Mouse (Mus musculus) adrenal gland, postnatal 10 days (tissue): ENCODE measurements at regions not wholly inside any gene's neighbourhood (a gene's known extent, or its start where the extent isn't known, plus 50 kb on each side); places are given as distances from the start of the nearest gene placed in this dataset.
A peak's percentile ranks its signal among the peaks of the same experiment; 100 is the strongest.

Experiments used
- DNase-seq: peaks from one replicate; pipeline ENCODE4 v3.0.0; 2021; ENCODE audit warnings: mixed read lengths

DNA sequence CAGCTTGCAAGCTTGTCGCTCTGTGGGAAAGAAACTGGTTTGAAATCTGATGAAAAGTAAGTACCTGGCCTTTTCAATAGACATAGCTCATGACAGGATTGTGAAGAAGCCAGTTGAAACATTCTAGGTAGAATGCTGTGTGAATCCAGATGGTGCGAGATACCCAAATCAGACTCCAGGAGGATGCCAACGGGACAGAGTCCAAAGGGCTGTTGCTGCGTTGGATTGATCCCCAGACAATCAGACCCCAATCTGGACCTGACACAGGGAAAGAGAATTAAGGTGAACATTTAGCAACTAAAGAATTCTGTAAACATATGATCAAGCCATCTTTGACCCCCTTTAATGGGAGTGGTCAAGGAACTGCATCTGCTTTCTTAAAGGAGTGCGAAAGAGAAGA is 296.6 kb upstream of the Gm15217 start:
- no peak for DNase-seq

DNA sequence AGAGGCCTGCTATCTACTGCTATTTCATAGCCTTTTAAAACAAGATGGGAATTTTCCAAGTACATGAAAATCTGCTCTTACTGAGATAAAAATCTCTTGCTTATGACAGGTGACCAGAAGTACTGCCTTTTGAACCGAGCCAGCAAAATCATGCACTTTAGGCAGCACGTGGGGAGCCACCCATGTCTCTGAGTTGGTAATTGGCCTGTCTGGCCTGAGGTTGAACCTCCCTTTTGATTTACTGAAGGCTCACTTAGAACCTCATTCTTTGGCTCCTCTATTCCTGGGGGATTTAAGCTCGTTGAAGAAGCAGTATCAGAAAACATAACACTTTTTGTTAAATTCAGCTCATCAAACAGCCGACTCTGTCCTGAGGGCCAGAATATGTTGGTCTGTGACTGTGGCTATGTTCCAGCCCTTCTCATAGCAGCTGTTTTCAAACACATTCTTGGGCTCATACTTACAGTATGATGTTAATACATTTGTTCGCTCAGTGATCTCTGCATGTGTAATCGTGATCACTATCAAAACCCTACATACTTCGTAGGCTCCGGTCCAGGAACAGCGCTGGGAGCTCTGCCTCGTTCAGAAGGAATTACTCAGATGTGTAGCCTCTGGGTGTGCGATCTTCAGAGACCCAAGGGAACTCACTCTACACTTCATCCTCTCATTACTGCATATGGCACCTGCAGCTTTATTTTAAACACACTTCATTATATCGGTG is 290.1 kb upstream of the Gm15217 start:
- DNase-seq = no peak

DNA sequence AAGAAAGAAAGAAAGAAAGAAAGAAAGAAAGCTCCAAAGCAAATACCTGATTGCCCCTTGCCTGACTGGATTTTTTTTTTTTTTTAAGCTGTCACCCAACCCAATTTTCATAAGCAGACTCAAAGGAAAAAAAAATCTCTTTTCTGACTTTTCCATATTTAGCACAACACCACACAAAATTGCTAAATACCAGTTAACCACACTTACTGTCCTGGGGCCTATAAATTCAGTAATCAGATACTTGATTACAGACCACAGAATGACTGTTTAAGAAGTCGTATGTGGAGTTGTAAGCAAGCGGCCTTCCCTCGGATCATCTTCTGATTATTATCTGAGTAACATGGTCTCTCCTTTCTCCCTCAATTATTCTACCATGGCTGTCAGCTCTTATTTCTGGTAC is 263.3 kb upstream of the Gm15217 start:
- no peak for DNase-seq

DNA sequence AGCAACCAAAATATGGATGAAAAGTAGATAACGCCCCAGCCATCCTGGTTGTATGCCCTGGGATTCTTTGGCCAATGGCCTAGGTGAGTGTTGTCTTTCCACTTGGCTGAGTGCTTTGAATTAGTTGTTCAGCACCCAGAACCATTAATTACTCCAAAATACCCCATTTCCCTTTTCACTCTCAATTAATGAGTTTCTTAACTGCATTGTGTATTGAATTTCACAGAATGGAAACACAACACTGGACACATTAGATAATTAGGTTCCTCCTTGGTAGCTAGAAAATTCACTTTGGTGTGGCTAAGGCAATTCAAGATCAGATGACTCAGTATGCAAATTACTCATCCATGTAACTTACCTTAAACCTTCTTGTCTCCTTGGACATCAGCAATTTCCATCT is 252.7 kb upstream of the Gm15217 start:
- DNase-seq = no peak

DNA sequence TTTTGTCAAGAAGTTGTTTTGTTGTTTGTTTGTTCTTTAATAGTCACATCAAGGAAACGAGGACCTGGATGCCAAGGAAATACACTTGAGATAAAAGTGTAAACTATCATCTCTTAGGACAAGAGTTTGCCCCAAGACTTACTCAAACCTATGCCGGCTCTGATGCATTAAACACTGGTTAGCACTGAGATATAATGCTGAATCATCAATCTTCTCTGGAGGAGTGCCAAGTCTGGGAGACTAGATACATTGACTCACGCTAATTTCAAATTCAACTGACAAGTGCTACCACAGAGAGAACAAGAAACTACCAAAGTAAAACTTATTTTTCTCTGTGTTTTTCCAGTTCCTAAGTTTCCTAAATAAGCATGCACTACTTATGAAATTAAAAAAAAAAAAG is 249.5 kb upstream of the Gm15217 start:
- DNase-seq = peak; percentile 22

- DNase-seq = no peak
Measured at GRCm38 (mm10) chr14:46144175-46144574, 235.0 kb upstream of the Gm15217 start.

- DNase-seq = no peak
Measured at GRCm38 (mm10) chr14:46144707-46145106, 234.5 kb upstream of the Gm15217 start.

- no peak for DNase-seq
Measured at GRCm38 (mm10) chr14:46145584-46145983, 233.6 kb upstream of the Gm15217 start.

DNA sequence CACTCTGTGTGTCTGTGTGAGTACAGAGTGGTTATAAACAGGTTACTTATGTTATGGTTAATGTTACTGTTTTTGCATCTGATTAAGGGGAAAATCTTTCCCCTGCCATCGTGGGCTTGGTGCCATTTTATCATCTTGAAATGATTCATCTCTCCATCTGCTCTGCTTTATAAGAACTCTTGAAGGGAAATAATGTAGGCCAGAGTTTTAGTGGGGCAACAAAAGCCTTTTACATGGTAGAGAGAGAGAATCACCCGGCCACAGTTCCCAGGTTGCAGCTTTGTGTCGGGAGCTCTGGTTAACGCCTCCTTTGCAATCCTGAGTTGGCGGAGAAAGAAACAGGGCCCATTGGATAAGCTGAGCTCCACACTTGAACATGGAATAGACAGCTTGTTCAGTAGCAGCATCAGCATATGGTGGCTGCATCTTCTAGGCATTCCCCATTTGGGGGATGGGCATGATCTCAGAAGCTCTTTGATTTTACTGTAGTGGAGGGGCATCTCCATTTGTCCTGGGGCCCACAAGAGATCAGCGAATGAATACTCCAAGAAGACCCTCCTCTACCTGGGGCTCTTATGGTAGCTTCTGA is 230.0 kb upstream of the Gm15217 start:
- DNase-seq = no peak

- no peak for DNase-seq
Measured at GRCm38 (mm10) chr14:46158741-46159140, 220.5 kb upstream of the Gm15217 start.

DNA sequence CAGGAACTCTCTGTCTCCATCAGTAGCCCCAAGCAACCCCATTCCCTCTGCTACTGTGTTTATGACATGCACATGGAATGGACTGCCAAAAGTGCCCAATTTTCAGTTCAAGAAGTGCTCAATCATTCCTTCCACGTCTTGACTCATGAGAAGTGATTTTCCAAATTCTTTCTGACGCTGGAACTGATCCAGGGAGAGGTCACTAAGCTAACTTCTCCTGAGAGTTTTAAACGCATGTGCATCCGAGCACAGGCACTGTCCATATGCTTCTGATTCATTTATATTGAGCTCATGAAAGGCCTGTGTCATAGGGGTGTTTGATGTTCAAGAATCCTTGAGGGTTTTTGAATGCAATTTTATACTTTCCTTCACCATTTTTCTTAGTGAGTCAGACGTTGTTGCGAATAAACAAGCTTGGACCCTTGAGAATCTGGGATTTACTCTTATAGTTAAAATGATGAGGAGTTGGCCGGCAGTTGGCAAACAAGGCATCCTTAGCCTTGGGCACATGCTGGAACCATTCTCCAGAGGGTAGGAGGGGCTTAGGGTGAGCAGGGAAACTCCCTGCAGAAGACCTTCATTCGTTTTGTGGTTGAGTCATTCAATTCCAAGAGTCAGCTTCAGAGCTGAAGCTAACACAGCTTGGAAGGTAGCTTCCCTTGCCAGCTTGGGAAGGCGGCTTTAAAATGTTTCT is 206.9 kb upstream of the Gm15217 start:
- no peak for DNase-seq

- no peak for DNase-seq
Measured at GRCm38 (mm10) chr14:46172875-46173324, 206.3 kb upstream of the Gm15217 start.

GRCm38 (mm10) chr14:46174386-46174785 is 204.8 kb upstream of the Gm15217 start:
- DNase-seq = no peak

GRCm38 (mm10) chr14:46175291-46176216 is 203.7 kb upstream of the Gm15217 start:
- no peak for DNase-seq

- DNase-seq = no peak
Measured at GRCm38 (mm10) chr14:46179024-46179423, 200.2 kb upstream of the Gm15217 start.

GRCm38 (mm10) chr14:46191639-46192399 is 187.4 kb upstream of the Gm15217 start:
- no peak for DNase-seq

DNA sequence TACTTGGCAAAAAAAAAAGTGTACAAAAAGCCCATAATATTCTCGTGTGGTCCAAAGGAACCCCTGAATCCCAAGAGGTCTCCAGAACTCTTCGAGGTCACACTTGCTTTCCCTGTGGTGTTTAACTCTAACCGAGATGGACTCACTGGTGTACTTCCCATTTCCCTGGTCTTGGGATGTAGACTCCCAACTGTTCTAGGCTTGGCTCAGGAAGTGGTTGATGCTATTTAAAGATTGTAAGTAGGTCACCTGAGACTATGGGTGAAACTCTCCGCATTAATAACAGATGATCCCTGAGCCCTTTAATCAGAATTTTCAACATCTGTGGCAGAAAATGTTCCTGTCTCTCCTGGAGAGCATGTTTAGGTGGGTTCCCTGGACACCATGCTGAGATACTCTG is 185.6 kb upstream of the Gm15217 start:
- no peak for DNase-seq

DNA sequence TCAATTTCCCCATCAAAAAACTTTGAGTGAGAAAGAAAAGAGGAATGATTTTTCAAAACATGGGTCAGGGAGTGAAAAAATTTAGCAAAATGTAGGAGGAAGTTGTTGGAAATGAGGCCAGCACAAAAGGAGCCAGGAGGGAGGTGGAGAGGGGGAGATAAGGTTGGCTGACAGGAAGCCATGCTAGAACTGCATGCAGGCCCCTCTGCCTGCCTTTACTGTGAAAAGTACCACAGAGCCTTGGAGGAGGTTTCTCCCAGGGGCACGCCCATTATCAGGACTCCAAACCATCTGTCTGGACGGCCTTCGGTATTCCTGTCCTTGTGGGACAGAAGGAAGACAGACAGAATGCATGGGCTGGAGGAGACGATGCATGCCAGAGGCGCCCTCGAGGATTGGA is 183.3 kb upstream of the Gm15217 start:
- no peak for DNase-seq

DNA sequence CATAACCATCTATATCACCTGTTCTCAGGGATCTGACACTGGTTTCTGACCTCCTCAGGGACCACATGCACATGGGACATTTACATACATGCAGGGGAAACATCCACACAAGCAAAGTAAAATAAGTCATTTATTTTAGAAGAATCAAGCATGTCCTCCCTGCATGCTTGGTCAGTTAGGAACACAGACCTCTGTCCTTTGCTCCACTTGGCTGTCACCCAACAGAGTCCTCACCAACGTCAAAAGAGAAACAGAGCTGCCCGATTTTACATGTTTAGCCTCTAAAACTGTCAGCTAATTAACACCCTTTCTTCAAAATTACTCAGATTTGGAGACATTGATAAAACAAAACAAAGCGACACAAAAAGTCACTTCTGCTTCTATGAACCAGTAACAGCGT is 176.4 kb upstream of the Gm15217 start:
- DNase-seq = peak; percentile 23

GRCm38 (mm10) chr14:46220483-46220882 is 158.7 kb upstream of the Gm15217 start:
- no peak for DNase-seq

DNA sequence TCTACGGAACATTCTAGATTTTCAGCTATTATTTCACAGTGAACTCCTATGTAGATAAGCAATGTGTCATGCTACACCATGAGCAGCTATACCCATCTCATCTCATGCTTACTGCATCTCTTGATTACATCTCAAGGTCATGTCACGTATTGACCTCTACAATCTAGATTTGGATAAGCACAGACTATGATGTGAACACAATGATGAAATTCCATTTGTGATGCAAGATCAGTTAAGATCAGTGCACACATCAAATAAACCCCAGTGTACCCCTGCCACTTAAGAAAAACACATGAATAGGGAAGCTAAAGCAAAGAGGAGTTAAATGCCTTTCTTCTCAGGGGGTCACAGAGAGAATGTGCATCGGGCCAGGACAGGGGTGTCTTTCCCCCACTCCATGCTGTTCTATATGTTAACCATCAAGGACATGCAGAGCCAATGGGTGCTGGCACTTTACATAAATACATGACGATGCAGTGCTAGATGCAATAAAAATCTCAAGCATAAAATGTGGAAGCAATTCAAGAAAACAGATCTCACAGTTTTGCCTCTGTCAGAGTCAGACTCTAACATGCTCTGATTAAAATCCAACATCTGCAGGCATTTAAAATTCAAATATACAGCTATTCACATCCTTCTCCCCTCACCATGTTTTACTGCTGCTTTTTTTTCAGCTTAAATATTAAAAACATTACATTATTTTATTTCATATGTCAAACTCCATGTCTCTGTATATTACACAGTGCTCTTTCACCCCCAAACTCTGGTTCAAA is 157.1 kb upstream of the Gm15217 start:
- no peak for DNase-seq
